Mouse (Mus musculus) adrenal gland, adult 18-20 months (tissue): Measurements from ENCODE around the gene Ube2t. TPM values are rescaled to one million over a fixed set of nuclear protein-coding genes. Genes with fewer than 3 reads are reported as not detected.

Experiments
- total RNA-seq, 2 experiments: library from RNA; stranded (reverse); gene quantifications; 1 replicate in 1 of 2; 2 replicates in 1 of 2; pipeline ENCODE4 v1.2.3; 2021

Ube2t gene
- total RNA-seq, 2 experiments from 2014 or later, result 0.40 to 0.67 TPM

Other genes starting within 250 kb of the Ube2t start
- 10 to 100 TPM; 10.7 to 12.1 TPM for gene Ppp1r12b, start 6.6 kb upstream of the Ube2t start, total RNA-seq
- 1 to 10 TPM; 2.1 to 5.2 TPM for gene Lgr6, start 142.7 kb downstream of the Ube2t start, total RNA-seq
- gene Ptpn7, start 170.1 kb downstream of the Ube2t start, total RNA-seq, result 1 to 10 TPM in 1 of 2 experiments, under 1 TPM in 1; 0.96 to 1.2 TPM
- 10 to 100 TPM; 54.1 to 54.7 TPM for gene Arl8a, start 184.3 kb downstream of the Ube2t start, total RNA-seq
- 1 to 10 TPM in 1 of 2 experiments, under 1 TPM in 1; 0.86 to 1.6 TPM for gene Gpr37l1, start 205.1 kb downstream of the Ube2t start, total RNA-seq